In genomic region chr2:6667611-6668010, GRCm38 (mm10) we compare ENCODE assay signal across 15 mouse cellular contexts.
DNase-seq lines count a peak whose midpoint lies in the region; ATAC-seq and TF ChIP-seq lines count a peak whose summit lies in the region.
"Had no signal": no experiment of that assay in that cellular context is flagged by ENCODE, and none has a peak within 500 bp of the region (broad histone marks: within the 10 kb centered on the region; RNA-seq: fewer than 3 reads in every experiment).

No protein-coding gene starts in this region.

- H3K36me3 ChIP-seq in lung, postnatal 0 days (ENCODE audit: insufficient read depth, low read length), result no peaks in the 10 kb centered on the region
- H3K36me3 ChIP-seq: G1E; neural tube, embryonic 13.5 days had no signal

- peak; percentile 31 for DNase-seq in embryo, embryonic 10 days (ENCODE audit: low spot score)
- DNase-seq in embryo, embryonic 9.5 days (ENCODE audit: extremely low spot score), result no peak
- peak; percentile 44 for DNase-seq in layer of hippocampus, adult 11-12 months (ENCODE audit: low spot score)
- DNase-seq in layer of hippocampus, postnatal 10 days (ENCODE audit: low spot score in 2 of 2), result no peak
- peak; percentile 19 to 26 for DNase-seq in cerebellum, adult 18-20 months
- peak; percentile 38 for DNase-seq in layer of hippocampus, adult 9-11 months
- no peak for DNase-seq in lung, postnatal 0 days (ENCODE audit: low spot score)
- DNase-seq in gastrocnemius, postnatal 14 days, result no peak
- DNase-seq: kidney, adult 2 months; liver, postnatal 0 days; right cerebral cortex, postnatal 4 days had no signal

- H3K4me1 ChIP-seq in lung, postnatal 0 days (ENCODE audit: insufficient read depth, low read depth, low read length), result no peaks in the 10 kb centered on the region

- H3K9me3 ChIP-seq in lung, postnatal 0 days (ENCODE audit: low read length), result no peaks in the 10 kb centered on the region
- H3K9me3 ChIP-seq: G1E; megakaryocyte, embryonic 14.5 days; neural tube, embryonic 13.5 days had no signal

- no peak overlapping the region for H3K4me2 ChIP-seq in lung, postnatal 0 days (replicated peaks; ENCODE audit: low read depth, low read length)
- H3K4me2 ChIP-seq: neural tube, embryonic 13.5 days had no signal

- no peak overlapping the region for H3K9ac ChIP-seq in lung, postnatal 0 days (replicated peaks; ENCODE audit: low read depth)
- H3K9ac ChIP-seq: liver, postnatal 0 days; neural tube, embryonic 13.5 days had no signal

- H3K27ac ChIP-seq in lung, postnatal 0 days (ENCODE audit: low read length), result no peak overlapping the region
- H3K27ac ChIP-seq: left cerebral cortex, adult 2 months; neural tube, embryonic 13.5 days had no signal

- TF ChIP-seq EP300 in lung, postnatal 0 days (IDR thresholded peaks at IDR 0.05), result no peak

- no peak for TF ChIP-seq CTCF in lung, postnatal 0 days (IDR thresholded peaks at IDR 0.05)

- 85% methylated on average over 4 of the region's 4 CpGs for WGBS in lung, postnatal 0 days

- no peak for ATAC-seq in lung, postnatal 0 days
- ATAC-seq: liver, postnatal 0 days had no signal

- intact Hi-C loops in gastrocnemius, postnatal 14 days (cut with DNase I; ENCODE audit: low total_unique reads), result no loop called here

- H3K27me3 ChIP-seq in lung, postnatal 0 days (replicated peaks; ENCODE audit: insufficient read depth, low read length), result no peaks in the 10 kb centered on the region
- H3K27me3 ChIP-seq: megakaryocyte, embryonic 14.5 days; neural tube, embryonic 13.5 days had no signal

- H3K4me3 ChIP-seq in lung, postnatal 0 days (ENCODE audit: low read depth, low read length), result no peak overlapping the region
- H3K4me3 ChIP-seq: left cerebral cortex, adult 2 months; megakaryocyte, embryonic 14.5 days; neural tube, embryonic 13.5 days had no signal

Comparison
In these comparisons a context has a peak if more than half of its experiments do, and no peak if none do; other contexts are left out.
1. DNase-seq: peak in embryo, embryonic 10 days (single experiment), layer of hippocampus, adult 11-12 months (single experiment), cerebellum, adult 18-20 months (2 of 2) and layer of hippocampus, adult 9-11 months (single experiment); none in embryo, embryonic 9.5 days (single experiment), layer of hippocampus, postnatal 10 days (0 of 2), lung, postnatal 0 days (single experiment) and gastrocnemius, postnatal 14 days (single experiment).